Mouse (Mus musculus): ENCODE results near the gene 1110051M20Rik.

1110051M20Rik gene

GRCm38 (mm10) chr2:91331051-91331843 lies 113.3 kb downstream of the 1110051M20Rik start:
- DNase-seq, result no peak

- DNase-seq, result no peak
Observed at GRCm38 (mm10) chr2:91329996-91330738, 114.3 kb downstream of the 1110051M20Rik start.

GRCm38 (mm10) chr2:91328729-91329125 lies 115.8 kb downstream of the 1110051M20Rik start:
- DNase-seq, result no peak

DNA sequence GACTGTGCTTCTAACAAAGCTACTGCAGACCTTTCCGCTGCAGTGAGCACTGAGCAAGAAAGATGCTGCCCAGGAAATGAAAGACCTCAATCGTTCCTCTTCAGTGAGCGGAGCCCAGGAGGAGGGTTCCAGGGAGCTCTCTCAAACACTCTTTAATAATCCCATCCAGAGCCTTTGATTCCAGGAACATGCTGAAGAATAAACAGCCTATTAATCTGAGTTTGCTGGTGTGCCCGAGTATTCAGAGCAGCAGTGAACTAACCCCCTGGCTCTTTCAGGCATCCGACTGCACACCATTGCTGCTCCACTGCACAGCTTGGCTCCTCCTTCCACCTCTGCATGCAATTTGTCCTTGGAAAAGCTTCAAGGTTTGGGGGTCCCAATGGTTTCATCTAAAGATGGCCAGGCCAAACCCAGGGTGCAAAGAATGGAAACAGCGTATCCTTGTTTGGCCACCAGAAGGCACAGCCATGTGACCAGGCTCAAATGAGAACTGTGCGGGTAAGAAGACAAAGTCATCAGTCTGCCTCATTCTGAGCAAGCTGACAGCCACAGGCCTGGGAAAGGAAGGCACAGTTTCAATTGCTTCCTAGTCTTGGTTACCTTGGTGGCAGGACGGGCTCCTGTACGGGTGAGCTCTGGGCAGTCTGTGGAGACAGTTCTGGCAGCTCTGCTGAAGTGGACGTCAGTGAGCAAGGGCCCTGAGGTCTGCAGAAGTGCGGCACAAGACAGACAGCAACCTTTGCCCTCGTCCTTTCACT lies 116.4 kb downstream of the 1110051M20Rik start:
- no peak for DNase-seq

DNA sequence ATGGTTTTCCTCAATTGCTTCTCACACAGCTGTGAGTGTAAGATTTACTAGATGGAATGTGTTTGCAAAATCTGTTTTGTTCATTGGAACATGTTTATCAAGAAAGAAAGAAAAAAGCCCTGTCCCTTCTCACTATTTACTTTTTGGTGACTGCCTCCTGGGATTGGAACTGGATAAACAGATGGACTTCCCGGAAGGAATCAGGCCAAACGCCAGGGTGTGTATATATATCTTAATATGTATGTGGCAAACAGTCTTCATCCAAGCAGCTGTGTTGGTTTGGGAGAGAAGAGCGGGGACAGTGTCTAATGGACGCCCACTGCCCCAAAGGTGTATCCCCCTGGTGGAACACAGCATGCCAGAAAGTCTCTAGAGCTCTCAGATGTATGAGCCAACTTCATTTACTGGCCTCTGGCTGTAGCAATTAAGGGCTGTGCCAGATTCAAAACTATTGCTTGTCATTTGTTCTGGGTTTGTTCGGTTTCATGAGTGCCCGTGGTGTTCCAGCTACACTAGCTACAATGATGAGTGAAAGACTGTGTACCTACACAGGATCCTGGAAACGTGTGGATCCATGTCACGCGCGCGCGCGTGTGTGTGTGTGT lies 117.7 kb downstream of the 1110051M20Rik start:
- no peak for DNase-seq

DNA sequence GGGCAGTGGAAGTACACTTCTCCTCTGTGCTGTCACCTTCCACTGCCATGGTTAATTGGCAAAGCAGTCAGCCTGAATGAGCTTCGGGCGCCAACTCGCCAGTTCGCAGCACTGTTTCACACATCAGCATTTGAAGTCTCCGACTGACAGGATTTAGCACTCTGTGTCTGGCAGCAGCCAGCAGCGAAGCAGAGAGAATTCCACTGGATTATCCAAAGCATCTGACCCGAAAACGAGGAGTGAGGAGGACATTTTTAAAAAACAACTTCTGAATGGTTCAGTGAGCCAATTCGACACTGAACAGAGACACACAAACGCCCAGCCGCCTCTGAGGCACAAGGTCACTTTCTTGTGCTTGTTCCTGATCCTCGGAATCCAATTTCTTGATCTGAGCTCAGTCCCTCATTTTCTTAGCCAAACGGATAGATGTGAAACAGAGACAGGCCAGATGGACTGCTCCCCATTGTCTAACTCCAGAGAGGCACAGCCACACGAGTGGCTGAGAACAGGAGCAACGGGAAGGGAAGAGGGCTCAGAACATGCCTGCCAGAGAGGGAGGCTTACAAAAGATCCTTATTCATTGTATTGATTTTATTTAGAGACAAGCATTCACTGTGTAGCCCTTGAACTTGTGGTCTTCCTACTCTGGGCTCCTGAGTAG lies 119.6 kb downstream of the 1110051M20Rik start:
- DNase-seq, result no peak

DNA sequence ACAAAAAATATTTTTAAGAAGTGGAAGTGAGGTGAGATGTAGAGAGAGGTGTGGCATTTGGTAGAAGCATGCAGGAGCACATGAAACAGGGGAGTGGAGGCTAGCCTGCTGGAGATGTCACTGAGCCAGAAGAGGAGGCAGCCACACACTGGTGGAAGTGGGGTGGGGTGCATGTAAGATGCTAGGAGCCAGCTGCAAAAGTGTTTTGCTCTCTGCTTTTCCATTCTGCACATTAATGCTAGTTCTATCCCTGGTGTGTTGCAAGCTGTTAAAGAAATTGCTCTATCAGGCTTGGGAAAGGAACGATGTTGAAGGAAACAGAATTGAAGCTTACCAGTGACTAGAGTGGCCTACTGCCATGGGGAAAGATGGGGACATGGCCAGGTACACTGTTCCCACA lies 120.2 kb downstream of the 1110051M20Rik start:
- DNase-seq, result no peak

GRCm38 (mm10) chr2:91322490-91322889 lies 122.0 kb downstream of the 1110051M20Rik start:
- DNase-seq, result no peak

DNA sequence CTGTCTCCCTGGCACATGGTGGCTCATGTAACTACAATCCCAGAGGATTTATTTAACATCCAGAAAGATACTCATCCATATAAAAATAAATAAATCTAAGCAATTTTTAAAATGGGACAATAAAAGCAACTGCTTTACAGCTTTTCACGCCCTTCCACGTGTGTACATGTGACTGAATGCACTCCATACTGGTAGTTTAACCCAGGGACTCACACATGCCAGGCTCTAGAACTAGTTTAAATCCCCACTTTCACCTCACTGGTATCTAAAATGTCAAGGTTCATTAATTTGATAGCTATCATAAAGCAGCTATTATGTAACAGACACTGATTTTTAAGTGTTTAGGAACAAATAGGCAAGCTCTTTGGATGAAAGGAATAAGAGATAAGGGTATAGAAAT lies 122.6 kb downstream of the 1110051M20Rik start:
- no peak for DNase-seq

GRCm38 (mm10) chr2:91320559-91321529 lies 123.7 kb downstream of the 1110051M20Rik start:
- no peak for DNase-seq

DNA sequence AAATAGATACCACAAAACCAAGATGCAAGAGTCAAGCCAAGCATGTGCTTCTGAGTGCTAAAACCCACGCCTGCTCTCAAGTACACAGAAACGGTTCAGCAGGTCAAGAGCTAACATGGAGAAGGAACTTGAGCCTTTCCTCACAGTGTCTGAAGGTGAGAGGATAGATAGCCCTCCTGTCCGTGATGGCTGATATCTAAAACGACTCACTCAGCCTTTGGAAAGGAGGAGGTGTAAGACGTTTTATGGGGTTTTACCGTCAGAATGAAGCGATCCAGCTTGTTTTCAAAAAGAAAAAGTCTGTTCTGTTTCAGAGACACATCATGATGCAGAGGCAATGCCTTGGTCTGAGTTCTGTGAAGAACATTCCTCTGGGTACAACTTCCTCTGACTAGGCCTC lies 130.3 kb downstream of the 1110051M20Rik start:
- DNase-seq, result no peak

GRCm38 (mm10) chr2:91312578-91313311 lies 131.8 kb downstream of the 1110051M20Rik start:
- no peak for DNase-seq

DNA sequence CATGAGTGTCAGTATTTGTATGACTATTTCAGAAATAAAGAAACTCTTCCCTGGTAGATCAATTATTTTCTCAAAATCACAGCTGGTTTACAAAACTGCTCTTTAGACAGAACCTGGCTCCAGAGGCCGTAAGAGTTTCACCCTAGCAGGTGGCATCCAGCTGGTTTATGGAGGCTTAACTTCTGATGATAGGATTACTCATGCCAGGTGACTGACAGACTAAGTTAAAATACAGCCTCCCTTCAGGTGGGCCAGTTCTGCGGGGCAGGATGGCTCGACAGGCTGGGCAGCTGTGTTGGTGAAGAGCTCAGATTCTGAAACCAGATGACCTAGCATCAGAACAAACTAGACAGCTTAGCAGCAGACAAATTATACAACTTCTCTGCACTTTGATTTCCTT lies 135.0 kb downstream of the 1110051M20Rik start:
- DNase-seq, result no peak

DNA sequence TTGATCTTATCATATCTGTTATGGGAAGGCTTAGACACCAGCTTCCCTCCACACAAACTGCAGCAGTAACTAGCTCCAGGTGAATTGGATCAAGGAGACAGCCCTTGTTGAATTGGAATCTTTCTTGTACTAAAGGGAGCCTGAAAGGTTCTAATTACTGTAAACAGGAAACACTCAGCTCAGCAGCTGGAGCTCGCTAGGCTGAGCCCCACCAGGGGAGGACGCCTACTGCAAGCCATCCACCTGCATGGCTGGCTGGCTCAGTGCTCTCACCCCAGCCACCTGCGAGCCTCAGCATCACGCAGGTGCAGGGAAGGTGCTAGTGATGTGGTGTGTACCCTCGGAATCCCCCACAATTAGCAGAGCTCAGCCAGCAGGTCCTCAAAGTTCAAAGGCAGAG lies 135.8 kb downstream of the 1110051M20Rik start:
- DNase-seq, result peak; percentile 79

DNA sequence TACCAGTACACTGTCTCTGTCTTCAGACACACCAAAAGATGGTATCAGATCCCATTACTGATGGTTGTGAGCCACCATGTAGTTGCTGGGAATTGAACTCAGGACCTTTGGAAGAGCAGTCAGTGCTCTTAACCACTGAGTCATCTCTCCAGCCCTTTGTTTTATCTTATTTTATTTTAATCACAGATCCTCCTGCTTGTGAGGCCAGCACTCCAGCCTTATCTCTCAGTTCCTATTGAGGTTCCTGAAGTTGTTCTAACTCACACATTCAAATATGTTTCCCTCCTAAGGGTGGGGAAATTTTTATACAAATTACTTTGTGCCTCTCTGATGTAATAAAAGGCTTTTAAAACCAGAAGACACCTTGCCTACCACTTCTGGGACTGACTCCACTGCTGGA lies 137.9 kb downstream of the 1110051M20Rik start:
- no peak for DNase-seq

GRCm38 (mm10) chr2:91305926-91306325 lies 138.6 kb downstream of the 1110051M20Rik start:
- no peak for DNase-seq

DNA sequence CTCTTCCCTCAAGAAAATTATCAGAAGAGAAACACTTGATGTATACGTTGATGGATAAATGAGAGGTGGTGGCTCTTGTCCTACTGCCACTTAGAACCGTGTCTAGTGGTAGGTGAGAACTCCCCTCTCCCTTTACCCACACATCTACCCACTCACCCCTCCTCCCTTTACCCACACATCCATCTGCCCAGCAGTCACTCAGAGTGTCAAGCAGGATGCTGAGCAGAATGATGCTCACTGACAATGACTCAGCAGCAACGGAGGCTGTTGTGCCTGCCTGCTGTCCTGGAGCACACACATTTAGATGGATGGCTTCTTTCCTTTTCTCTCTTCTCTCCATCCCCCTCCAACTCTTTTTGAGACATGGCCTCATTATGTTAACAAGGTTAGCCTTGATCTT lies 141.7 kb downstream of the 1110051M20Rik start:
- no peak for DNase-seq

DNA sequence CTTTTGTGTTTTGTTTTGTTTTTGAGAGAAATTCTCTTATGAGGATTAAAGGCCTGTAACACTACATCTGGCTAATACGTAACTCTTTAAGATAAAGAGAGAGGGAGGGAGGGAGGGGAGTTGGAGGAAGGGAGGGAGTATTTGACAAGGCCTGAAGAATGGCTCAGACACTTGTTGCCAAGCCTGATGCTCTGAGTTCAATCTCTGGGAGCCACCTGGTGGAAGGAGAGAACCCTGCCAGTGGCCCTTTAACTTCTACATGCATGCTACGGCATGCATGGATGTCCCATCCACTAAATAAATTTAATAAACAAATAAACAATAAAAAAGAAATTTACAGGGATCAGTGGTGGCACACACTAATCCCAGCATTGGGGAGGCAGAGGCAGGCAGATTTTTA lies 142.7 kb downstream of the 1110051M20Rik start:
- DNase-seq, result no peak

GRCm38 (mm10) chr2:91300784-91301183 lies 143.7 kb downstream of the 1110051M20Rik start:
- DNase-seq, result no peak

- no peak for DNase-seq
Observed at GRCm38 (mm10) chr2:91299156-91299555, 145.3 kb downstream of the 1110051M20Rik start.

DNA sequence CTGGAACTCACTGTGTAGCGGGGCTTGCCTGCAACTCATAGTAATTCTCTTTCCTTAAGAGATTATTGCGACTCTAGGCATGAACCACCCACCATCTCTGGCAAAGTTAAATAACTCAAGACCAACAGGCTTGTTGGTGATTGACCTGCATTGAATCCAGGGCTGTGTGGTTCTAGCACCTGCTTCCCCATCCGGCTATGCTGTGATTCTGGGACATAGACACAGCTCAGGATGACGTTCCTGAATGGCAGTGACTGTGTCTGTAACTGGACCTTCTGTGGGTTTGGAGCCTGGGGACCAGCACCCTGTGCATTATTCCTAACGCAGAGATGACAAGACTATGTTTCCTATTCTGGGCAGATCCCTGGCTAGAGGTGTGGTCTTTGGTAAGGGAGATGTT lies 148.6 kb downstream of the 1110051M20Rik start:
- no peak for DNase-seq
